Mouse (Mus musculus): ENCODE data around the gene Ttc9c.

GRCm38 (mm10) chr19:8803879-8804660 lies 15.1 kb downstream of the Ttc9c start:
- TF ChIP-seq CTCF (conservative IDR thresholded peaks at IDR 0.05; ENCODE audit: low read length) (no peak), NANOG (IDR thresholded peaks at IDR 0.05; ENCODE audit: borderline replicate concordance, low read length) (no peak)
